Mouse (Mus musculus) brown adipose tissue, adult 24 weeks (tissue): Measurements from ENCODE around the gene Olfr1512. TPM values are rescaled to one million over a fixed set of nuclear protein-coding genes. Genes with fewer than 3 reads are reported as not detected.
A peak's percentile ranks its signal among the peaks of the same experiment; 100 is the strongest.
"Not testable (repeated sequence)": the region's sequence is repeated elsewhere in the genome, so short reads cannot be mapped to it uniquely, and the experiment has no call there.

Experiments
- H3K27ac ChIP-seq: fragments of 200-500 bp; replicated peaks from 2 replicates; pipeline ENCODE4 v1.5.1; 2012; ENCODE audit warnings: low read depth, mild to moderate bottlenecking, low read length
- H3K4me1 ChIP-seq: fragments of 200-500 bp; 2 replicates; pipeline ENCODE4 v1.6.1; 2012; ENCODE audit warnings: low read length, mixed read lengths; ENCODE audit not compliant: control insufficient read depth, insufficient read depth, insufficient read length
- H3K4me3 ChIP-seq: fragments of 200-500 bp; 2 replicates; pipeline ENCODE4 v1.5.1; 2012; ENCODE audit warnings: low read depth, mild to moderate bottlenecking, low read length, moderate library complexity; ENCODE audit not compliant: insufficient read depth
- polyA plus RNA-seq: library from polyadenylated mRNA; stranded (reverse); fragments of >200 nt; gene quantifications from 2 replicates; pipeline ENCODE4 v1.2.4, GENCODE M21; 2012; ENCODE audit not compliant: missing spikeins, insufficient read depth, insufficient read length

Gene Olfr1512
- polyA plus RNA-seq, result not detected in 2 replicates

DNA sequence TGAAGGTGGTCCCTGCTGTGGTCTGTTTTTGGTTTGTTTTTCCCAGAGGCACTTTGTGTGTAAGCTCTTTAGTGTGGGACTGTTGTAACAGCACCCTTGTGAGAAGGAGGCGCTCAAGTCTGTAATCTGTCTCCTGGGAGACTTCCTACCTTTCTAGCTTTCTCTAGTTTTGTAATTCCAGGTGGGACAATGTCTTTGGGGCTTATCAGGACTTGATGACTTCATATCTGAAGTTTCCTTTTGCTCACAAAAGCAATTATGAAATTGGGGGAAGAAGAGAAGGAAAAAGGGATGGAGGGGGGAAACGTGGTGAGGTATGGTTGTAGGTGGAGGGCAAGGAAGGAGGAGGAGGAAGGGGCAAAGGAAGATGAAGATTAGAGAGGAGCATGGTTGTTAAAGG is at the start of gene Olfr1512:
Olfr1512 (minus strand) TSS at position 101 of the 400 bp plus-strand sequence.
- no peaks in the 10 kb centered on the region for H3K4me1 ChIP-seq
- H3K27ac ChIP-seq, result no peak within 1 kb of the TSS
- no peak within 1 kb of the TSS for H3K4me3 ChIP-seq

DNA sequence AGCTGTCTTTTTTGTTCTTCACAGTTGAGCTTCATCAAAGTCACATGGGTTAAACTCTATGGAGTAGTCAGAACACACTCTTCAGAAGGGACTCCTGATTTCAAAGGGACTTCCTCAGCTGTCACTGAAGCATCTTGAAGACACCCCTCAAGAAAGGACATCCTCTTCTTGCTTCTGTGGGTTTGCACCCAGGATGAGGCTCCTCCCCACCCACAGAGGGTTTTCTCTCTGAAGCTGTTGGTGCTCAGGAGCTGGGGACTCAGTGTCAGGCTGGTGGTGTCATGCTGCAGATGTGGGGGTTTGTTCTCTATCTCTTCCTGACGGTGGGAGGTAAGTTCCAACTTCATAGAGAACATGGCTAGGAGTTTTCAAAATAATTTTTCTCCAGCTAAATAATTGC is 48.7 kb upstream of the Olfr1512 start:
- no peak overlapping the region for H3K27ac ChIP-seq
- H3K4me1 ChIP-seq, result no peaks in the 10 kb centered on the region
- no peak overlapping the region for H3K4me3 ChIP-seq

DNA sequence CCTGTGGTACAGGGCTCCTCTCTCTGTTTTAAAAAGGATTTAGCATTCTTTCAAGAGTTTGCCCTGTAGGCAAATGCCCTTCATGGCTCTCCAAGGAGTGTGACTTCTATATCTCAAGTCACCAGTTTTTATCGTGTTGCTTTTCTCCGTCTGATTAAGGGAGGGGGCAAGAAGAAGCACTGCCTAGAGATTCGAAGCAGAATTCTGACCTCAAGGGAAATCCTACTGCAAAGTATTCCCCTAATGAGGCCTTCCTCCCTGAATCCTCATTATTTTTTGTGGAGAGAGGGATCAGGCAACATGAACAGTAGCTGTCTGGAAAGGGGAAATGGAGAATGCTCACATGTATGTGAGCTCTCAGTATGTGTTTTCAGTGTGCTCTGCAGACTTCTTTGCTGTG is 35.3 kb upstream of the Olfr1512 start, which contains the start of gene Olfr1510:
Olfr1510 (minus strand) TSS at position 101 of the 400 bp plus-strand sequence.
- H3K27ac ChIP-seq, result no peak within 1 kb of the TSS
- H3K4me1 ChIP-seq, result no peaks in the 10 kb centered on the region
- H3K4me3 ChIP-seq, result no peak within 1 kb of the TSS

- H3K27ac ChIP-seq, H3K4me1 ChIP-seq, H3K4me3 ChIP-seq: not testable (repeated sequence)
These were observed 31.4 kb upstream of the Olfr1512 start for GRCm38 (mm10) chr14:52410142-52410919.

DNA sequence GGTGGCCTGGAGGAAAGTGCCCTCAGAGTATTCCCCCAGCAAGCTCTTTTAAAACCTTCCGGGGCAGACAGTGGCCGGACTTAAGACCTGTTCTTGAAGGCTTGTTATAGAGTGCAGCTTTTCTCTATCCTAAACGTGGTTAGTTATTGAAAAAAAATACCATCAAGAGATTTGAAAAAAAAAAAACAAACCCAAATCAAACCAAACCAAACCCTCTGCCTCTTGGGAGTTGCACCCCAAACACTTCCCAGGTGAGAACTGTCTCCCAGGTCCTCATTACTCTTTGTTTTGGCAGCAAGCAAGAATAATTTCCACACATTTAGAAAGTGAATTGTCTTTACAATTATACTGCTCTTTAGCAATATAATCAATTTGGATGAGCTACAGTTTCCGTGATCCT is 18.3 kb upstream of the Olfr1512 start, which contains the start of gene Olfr1511:
Olfr1511 (minus strand) TSS at position 101 of the 400 bp plus-strand sequence.
- no peak within 1 kb of the TSS for H3K27ac ChIP-seq
- H3K4me1 ChIP-seq, result no peaks in the 10 kb centered on the region
- no peak within 1 kb of the TSS for H3K4me3 ChIP-seq

DNA sequence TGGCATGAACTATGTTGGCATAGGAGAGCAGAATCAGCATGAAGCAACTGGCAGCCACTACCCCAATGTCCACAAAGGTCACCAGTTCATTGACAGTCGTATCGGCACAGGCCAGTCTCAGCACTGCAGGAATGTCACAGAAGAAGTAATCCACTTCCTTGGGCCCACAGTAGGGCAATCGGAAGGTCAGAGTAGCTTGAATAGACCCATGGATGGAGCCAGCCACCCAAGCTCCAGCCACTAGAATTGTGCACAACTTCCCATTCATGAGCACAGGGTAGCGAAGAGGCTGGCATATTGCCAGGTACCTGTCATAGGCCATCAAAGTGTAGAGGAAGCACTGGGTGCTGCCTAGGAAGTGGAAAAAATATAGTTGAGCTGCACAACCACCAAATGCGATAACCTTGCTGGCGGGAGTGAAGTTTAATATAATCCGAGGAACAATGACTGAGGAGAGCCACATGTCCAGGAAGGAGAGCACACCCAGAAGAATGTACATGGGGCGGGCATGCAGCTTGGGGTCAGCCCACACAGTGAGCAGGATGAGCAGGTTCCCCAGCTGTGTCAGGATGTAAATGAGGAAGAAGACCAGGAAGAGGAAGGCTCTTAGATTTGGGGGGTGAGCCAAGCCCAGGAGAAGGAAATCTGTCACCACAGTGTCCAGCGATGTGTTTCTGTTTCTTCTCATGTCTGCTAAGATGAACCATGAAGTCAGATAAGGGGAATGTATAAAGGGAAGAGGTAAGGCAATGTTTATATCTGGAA is 11.3 kb upstream of the Olfr1512 start:
- not testable (repeated sequence) for H3K4me1 ChIP-seq, H3K4me3 ChIP-seq, H3K27ac ChIP-seq

GRCm38 (mm10) chr14:52368741-52369140 is 10.2 kb downstream of the Olfr1512 start:
- no peak overlapping the region for H3K27ac ChIP-seq

DNA sequence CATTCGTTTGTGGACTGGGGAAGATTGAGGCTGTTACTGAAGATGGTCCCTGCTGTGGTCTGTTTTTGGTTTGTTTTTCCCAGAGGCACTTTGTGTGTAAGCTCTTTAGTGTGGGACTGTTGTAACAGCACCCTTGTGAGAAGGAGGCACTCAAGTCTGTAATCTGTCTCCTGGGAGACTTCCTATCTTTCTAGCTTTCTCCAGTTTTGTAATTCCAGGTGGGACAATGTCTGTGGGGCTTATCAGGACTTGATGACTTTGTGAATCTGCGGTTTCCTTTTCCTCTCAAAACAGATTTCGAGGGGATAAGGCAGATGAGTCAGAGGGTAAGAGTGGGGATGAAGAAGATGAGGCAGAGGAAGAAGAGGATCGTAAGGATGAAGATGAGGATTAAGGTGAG is 22.7 kb downstream of the Olfr1512 start, which contains the start of gene Olfr1513:
Olfr1513 (minus strand) TSS at position 101 of the 400 bp plus-strand sequence.
- Histone ChIP-seq H3K27ac (no peak within 1 kb of the TSS), H3K4me3 (no peak within 1 kb of the TSS), H3K4me1 (no peaks in the 10 kb centered on the region)

More at GRCm38 (mm10) chr14:52368741-52369140, 10.2 kb downstream of the Olfr1512 start:
- H3K4me3 ChIP-seq, result no peak overlapping the region
- no peaks in the 10 kb centered on the region for H3K4me1 ChIP-seq

GRCm38 (mm10) chr14:52339512-52339852 is 39.5 kb downstream of the Olfr1512 start:
- H3K4me3 ChIP-seq, result no peak overlapping the region
- no peaks in the 10 kb centered on the region for H3K4me1 ChIP-seq
- H3K27ac ChIP-seq, result no peak overlapping the region

- H3K27ac ChIP-seq, result no peak overlapping the region
- no peak overlapping the region for H3K4me3 ChIP-seq
- no peaks in the 10 kb centered on the region for H3K4me1 ChIP-seq
These were observed 40.0 kb downstream of the Olfr1512 start for GRCm38 (mm10) chr14:52338751-52339511.

GRCm38 (mm10) chr14:52332171-52332570 is 46.8 kb downstream of the Olfr1512 start:
- Histone ChIP-seq H3K27ac (no peak overlapping the region), H3K4me3 (no peak overlapping the region), H3K4me1 (no peaks in the 10 kb centered on the region)

GRCm38 (mm10) chr14:52331069-52331750 is 47.8 kb downstream of the Olfr1512 start:
- H3K4me1 ChIP-seq, result no peaks in the 10 kb centered on the region
- H3K4me3 ChIP-seq, result no peak overlapping the region
- no peak overlapping the region for H3K27ac ChIP-seq

- Histone ChIP-seq H3K4me1 (no peaks in the 10 kb centered on the region), H3K27ac (no peak within 1 kb of the TSS), H3K4me3 (peak within 1 kb of the TSS; percentile 42)
These were observed 50.8 kb downstream of the Olfr1512 start, which contains the start of gene Sall2 for GRCm38 (mm10) chr14:52327910-52328812. Gene Sall2, minus strand, starts transcription at chr14:52328762.
